ENCODE assay signal across 20 mouse cellular contexts in genomic region chr9:108996411-108996810, GRCm38 (mm10). TPM values are rescaled to one million over a fixed set of nuclear protein-coding genes. Genes with fewer than 3 reads are reported as not detected.
DNase-seq lines count a peak whose midpoint lies in the region; ATAC-seq lines count a peak whose summit lies in the region.
"Had no signal": no experiment of that assay in that cellular context is flagged by ENCODE, and none has a peak within 500 bp of the region (broad histone marks: within the 10 kb centered on the region; RNA-seq: fewer than 3 reads in every experiment).

No protein-coding gene starts in this region.

- peak; percentile 22 for DNase-seq in lung, postnatal 36 days
- no peak for DNase-seq in lung, postnatal 10 days
- DNase-seq in kidney, postnatal 25 days, result peak; percentile 78 to 94
- no peak for DNase-seq in urinary bladder, postnatal 10 days (ENCODE audit: low spot score)
- DNase-seq: adrenal gland, postnatal 14 days; cerebellum, adult 9-11 months; embryo, embryonic 11 days; heart, adult 2 months; right cerebral cortex, postnatal 4 days had no signal

- H3K27me3 ChIP-seq in intestine, embryonic 16.5 days (replicated peaks; ENCODE audit: control insufficient read depth, insufficient read depth, low read length), result no peaks in the 10 kb centered on the region
- H3K27me3 ChIP-seq in stomach, embryonic 16.5 days (ENCODE audit: control insufficient read depth, insufficient read depth, low read length), result no peaks in the 10 kb centered on the region
- H3K27me3 ChIP-seq: midbrain, embryonic 15.5 days had no signal

- ATAC-seq in intestine, embryonic 16.5 days, result no peak
- no peak for ATAC-seq in stomach, embryonic 16.5 days (ENCODE audit: insufficient read depth, low FRiP score)
- no peak for ATAC-seq in erythroid progenitor cell, adult 5-6 weeks (replicated peaks; ENCODE audit: low FRiP score, poor library complexity, severe bottlenecking)
- no peak for ATAC-seq in inflammation-experienced regulatory T-cells, adult 6 months
- ATAC-seq: forebrain, embryonic 14.5 days; lung, postnatal 0 days; midbrain, embryonic 15.5 days had no signal

- no peaks in the 10 kb centered on the region for H3K36me3 ChIP-seq in intestine, embryonic 16.5 days (ENCODE audit: control insufficient read depth, insufficient read depth, low read length)
- no peaks in the 10 kb centered on the region for H3K36me3 ChIP-seq in stomach, embryonic 16.5 days (ENCODE audit: control insufficient read depth, insufficient read depth, low read length)
- H3K36me3 ChIP-seq: midbrain, embryonic 15.5 days had no signal

- H3K9me3 ChIP-seq in intestine, embryonic 16.5 days (ENCODE audit: control insufficient read depth, low read length), result no peaks in the 10 kb centered on the region
- H3K9me3 ChIP-seq in stomach, embryonic 16.5 days (replicated peaks; ENCODE audit: control insufficient read depth, low read length), result no peaks in the 10 kb centered on the region
- H3K9me3 ChIP-seq: midbrain, embryonic 15.5 days had no signal

- 52% methylated on average over 9 of the region's 9 CpGs for WGBS in intestine, embryonic 16.5 days
- 67% methylated on average over 9 of the region's 9 CpGs for WGBS in stomach, embryonic 16.5 days

- peak overlapping the region; percentile 4; the same call in 1 of the 2 replicates for H3K9ac ChIP-seq in intestine, embryonic 16.5 days (ENCODE audit: low read depth, low read length)
- H3K9ac ChIP-seq in stomach, embryonic 16.5 days (ENCODE audit: low read length), result no peak overlapping the region
- H3K9ac ChIP-seq: midbrain, embryonic 15.5 days had no signal

- no peak overlapping the region for H3K4me2 ChIP-seq in intestine, embryonic 16.5 days (ENCODE audit: low read depth, low read length)
- no peak overlapping the region for H3K4me2 ChIP-seq in stomach, embryonic 16.5 days (ENCODE audit: low read depth, low read length)
- H3K4me2 ChIP-seq: midbrain, embryonic 15.5 days had no signal

- H3K27ac ChIP-seq in intestine, embryonic 16.5 days (ENCODE audit: low read length), result peak overlapping the region; percentile 84
- 0 out of 2 replicates have a peak overlapping the region, but pooled peaks have one; percentile 10 for H3K27ac ChIP-seq in stomach, embryonic 16.5 days (ENCODE audit: low read length)
- H3K27ac ChIP-seq: heart, adult 2 months; midbrain, embryonic 15.5 days had no signal

- H3K4me1 ChIP-seq in intestine, embryonic 16.5 days (ENCODE audit: control insufficient read depth, insufficient read depth, low read length), result peaks cover 30% of the 10 kb centered on the region
- H3K4me1 ChIP-seq in stomach, embryonic 16.5 days (ENCODE audit: control insufficient read depth, insufficient read depth, low read length), result peaks cover 12% of the 10 kb centered on the region

- no peak overlapping the region for H3K4me3 ChIP-seq in intestine, embryonic 16.5 days (ENCODE audit: low read length)
- no peak overlapping the region for H3K4me3 ChIP-seq in stomach, embryonic 16.5 days (replicated peaks; ENCODE audit: low read length)
- H3K4me3 ChIP-seq: heart, adult 2 months; midbrain, embryonic 15.5 days had no signal

RNA-seq across cellular contexts. Expression of gene Pfkfb4, which starts 4.8 kb away (rescaled TPM):
- polyA plus RNA-seq in intestine, embryonic 16.5 days (2015; fragmentation: Nextera tagmentation; extraction: Ambion mirVana), result 15.1 and 21.7 TPM in 2 replicates
- polyA plus RNA-seq in stomach, embryonic 16.5 days (2015; fragmentation: Nextera tagmentation; extraction: Ambion mirVana), result 10.2 and 11.2 TPM in 2 replicates
- total RNA-seq in erythroid progenitor cell, adult 5-6 weeks (2015; ENCODE audit: low replicate concordance), result 3.6 and 9.2 TPM in 2 replicates
- total RNA-seq in erythroid progenitor cell, adult 5-6 weeks (2017; ENCODE audit: low replicate concordance), result 1.6 and 10.8 TPM in 2 replicates
- 1 to 10 TPM; 2.7 to 4.4 (median 4.2) TPM for polyA plus RNA-seq in inflammation-experienced regulatory T-cells, adult 6 months (2017; shearing (Covaris generic))

RNA-seq across cellular contexts. Expression of gene Ucn2, which starts 10.6 kb away (rescaled TPM):
- polyA plus RNA-seq in intestine, embryonic 16.5 days (2015; fragmentation: Nextera tagmentation; extraction: Ambion mirVana), result not detected in 2 replicates
- 0.31 and 0.40 TPM in 2 replicates for polyA plus RNA-seq in stomach, embryonic 16.5 days (2015; fragmentation: Nextera tagmentation; extraction: Ambion mirVana)
- not detected in 2 replicates for total RNA-seq in erythroid progenitor cell, adult 5-6 weeks (2015; ENCODE audit: low replicate concordance)
- not detected in 2 replicates for total RNA-seq in erythroid progenitor cell, adult 5-6 weeks (2017; ENCODE audit: low replicate concordance)
- polyA plus RNA-seq in inflammation-experienced regulatory T-cells, adult 6 months (2017; shearing (Covaris generic)), result not detected
- total RNA-seq: heart, adult 2 months; left cerebral cortex, adult 18-20 months had no signal
- polyA plus RNA-seq: heart, adult 2 months; heart, embryonic 16.5 days; hindbrain, embryonic 11.5 days; lung, postnatal 0 days; midbrain, embryonic 15.5 days; thymus, postnatal 0 days had no signal

RNA-seq across cellular contexts. Expression of gene Shisa5, which starts 42.0 kb away (rescaled TPM):
- 162 and 184 TPM in 2 replicates for polyA plus RNA-seq in intestine, embryonic 16.5 days (2015; fragmentation: Nextera tagmentation; extraction: Ambion mirVana)
- polyA plus RNA-seq in stomach, embryonic 16.5 days (2015; fragmentation: Nextera tagmentation; extraction: Ambion mirVana), result 132 and 161 TPM in 2 replicates
- 13.8 and 40.4 TPM in 2 replicates for total RNA-seq in erythroid progenitor cell, adult 5-6 weeks (2015; ENCODE audit: low replicate concordance)
- total RNA-seq in erythroid progenitor cell, adult 5-6 weeks (2017; ENCODE audit: low replicate concordance), result 44.5 and 87.6 TPM in 2 replicates
- 1,000 to 10,000 TPM; 1,866 to 3,808 (median 3,640) TPM for polyA plus RNA-seq in inflammation-experienced regulatory T-cells, adult 6 months (2017; shearing (Covaris generic))

RNA-seq across cellular contexts. Expression of gene Col7a1, which starts 43.0 kb away (rescaled TPM):
- polyA plus RNA-seq in intestine, embryonic 16.5 days (2015; fragmentation: Nextera tagmentation; extraction: Ambion mirVana), result 0.99 and 1.2 TPM in 2 replicates
- polyA plus RNA-seq in stomach, embryonic 16.5 days (2015; fragmentation: Nextera tagmentation; extraction: Ambion mirVana), result 6.0 and 8.5 TPM in 2 replicates
- total RNA-seq in erythroid progenitor cell, adult 5-6 weeks (2015; ENCODE audit: low replicate concordance), result 0.42 TPM in 1 of 2 replicates, not detected in the other
- total RNA-seq in erythroid progenitor cell, adult 5-6 weeks (2017; ENCODE audit: low replicate concordance), result 0.64 TPM in 1 of 2 replicates, not detected in the other
- polyA plus RNA-seq in inflammation-experienced regulatory T-cells, adult 6 months (2017; shearing (Covaris generic)), result under 1 TPM in 2 of 3 experiments, not detected in 1; 0.05 to 0.39 TPM

RNA-seq across cellular contexts. Expression of gene Uqcrc1, which starts 60.0 kb away (rescaled TPM):
- 730 and 748 TPM in 2 replicates for polyA plus RNA-seq in intestine, embryonic 16.5 days (2015; fragmentation: Nextera tagmentation; extraction: Ambion mirVana)
- 482 and 516 TPM in 2 replicates for polyA plus RNA-seq in stomach, embryonic 16.5 days (2015; fragmentation: Nextera tagmentation; extraction: Ambion mirVana)
- total RNA-seq in erythroid progenitor cell, adult 5-6 weeks (2015; ENCODE audit: low replicate concordance), result 65.8 and 68.8 TPM in 2 replicates
- 100 and 108 TPM in 2 replicates for total RNA-seq in erythroid progenitor cell, adult 5-6 weeks (2017; ENCODE audit: low replicate concordance)
- 100 to 1,000 TPM; 187 to 203 (median 188) TPM for polyA plus RNA-seq in inflammation-experienced regulatory T-cells, adult 6 months (2017; shearing (Covaris generic))

Comparison
In these comparisons a context has a peak if more than half of its experiments do, and no peak if none do; other contexts are left out.
1. DNase-seq: peak in lung, postnatal 36 days (single experiment) and kidney, postnatal 25 days (2 of 2); none in lung, postnatal 10 days (single experiment) and urinary bladder, postnatal 10 days (single experiment).
2. RNA of gene Shisa5, which starts 42.0 kb away (polyA plus RNA-seq): 1,866 to 3,808 TPM in inflammation-experienced regulatory T-cells, adult 6 months; 162 to 184 TPM in intestine, embryonic 16.5 days and 132 to 161 TPM in stomach, embryonic 16.5 days; every median in the first group is over 10 times any median in the second.